Mouse (Mus musculus) embryonic facial prominence, embryonic 14.5 days (tissue): ENCODE results near the gene Olfr1120. TPM values are rescaled to one million over a fixed set of nuclear protein-coding genes. Genes with fewer than 3 reads are reported as not detected.
"Not testable (repeated sequence)": the region's sequence is repeated elsewhere in the genome, so short reads cannot be mapped to it uniquely, and the experiment has no call there.

Experiments
- ATAC-seq: fragments of 200-750 bp; cut with Nextera tagmentation; 2 replicates; pipeline ENCODE4 v1.8.0; 2017; ENCODE audit warnings: low read depth, moderate number of reproducible peaks, moderate TSS enrichment
- DNase-seq: peaks from one replicate; pipeline ENCODE4 v3.0.0-alpha.2; 2015; ENCODE audit warnings: low spot score
- H3K27ac ChIP-seq: fragments of 300-500 bp; sonication (generic); replicated peaks from 2 replicates; pipeline ENCODE4 v1.5.1; 2014; ENCODE audit warnings: low read depth, mild to moderate bottlenecking, low read length, moderate library complexity
- H3K27me3 ChIP-seq: fragments of 300-500 bp; sonication (generic); replicated peaks from 2 replicates; pipeline ENCODE4 v1.6.1; 2014; ENCODE audit warnings: low read length; ENCODE audit not compliant: control insufficient read depth, insufficient read depth
- H3K36me3 ChIP-seq: fragments of 300-500 bp; sonication (generic); 2 replicates; pipeline ENCODE4 v1.6.1; 2014; ENCODE audit warnings: low read length, mixed read lengths; ENCODE audit not compliant: control insufficient read depth, insufficient read depth
- H3K4me1 ChIP-seq: fragments of 300-500 bp; sonication (generic); 2 replicates; pipeline ENCODE4 v1.6.1; 2014; ENCODE audit warnings: antibody characterized with exemption, low read length; ENCODE audit not compliant: control insufficient read depth, insufficient read depth
- H3K4me2 ChIP-seq: fragments of 300-500 bp; sonication (generic); 2 replicates; pipeline ENCODE4 v1.6.1; 2014; ENCODE audit warnings: low read depth, mild to moderate bottlenecking, low read length, moderate library complexity, mixed read lengths
- H3K4me3 ChIP-seq: fragments of 300-500 bp; sonication (generic); 2 replicates; pipeline ENCODE4 v1.5.1; 2014; ENCODE audit warnings: low read depth, mild to moderate bottlenecking, low read length
- H3K9ac ChIP-seq: fragments of 300-500 bp; sonication (generic); 2 replicates; pipeline ENCODE4 v1.6.1; 2014; ENCODE audit warnings: low read depth, mild to moderate bottlenecking, low read length, moderate library complexity, mixed read lengths
- H3K9me3 ChIP-seq: fragments of 300-500 bp; sonication (generic); 2 replicates; pipeline ENCODE4 v1.6.1; 2016; ENCODE audit warnings: low read length; ENCODE audit not compliant: control insufficient read depth
- WGBS: fragments of 180-500 bp; shearing (Covaris S2); extraction: QIAGEN DNeasy Blood & Tissue Kit; methylation state at CpG from one replicate; pipeline ENCODE4 v1.1.7; 2014; 5-methylcytosine and 5-hydroxymethylcytosine counted together
- polyA plus RNA-seq: library from polyadenylated mRNA; unstranded; fragments of >200 nt; fragmentation: Nextera tagmentation; extraction: Ambion mirVana; gene quantifications from 2 replicates; pipeline ENCODE4 v1.2.1, GENCODE M21; 2014

Gene Olfr1120
- polyA plus RNA-seq: not detected in 2 replicates

GRCm38 (mm10) chr2:87354515-87354914, at the start of gene Olfr1120:
Gene Olfr1120, plus strand, starts transcription at chr2:87354815.
- H3K27me3 ChIP-seq: no peaks in the 10 kb centered on the region
- no peak within 1 kb of the TSS for H3K27ac ChIP-seq
- H3K9me3 ChIP-seq: no peaks in the 10 kb centered on the region
- ATAC-seq: no peak
- no peak for DNase-seq
- WGBS: 43% methylated on average over 2 of the region's 2 CpGs
- H3K4me2 ChIP-seq: no peak within 1 kb of the TSS
- H3K9ac ChIP-seq: no peak within 1 kb of the TSS
- H3K36me3 ChIP-seq: no peaks in the 10 kb centered on the region
- no peak within 1 kb of the TSS for H3K4me3 ChIP-seq
- no peaks in the 10 kb centered on the region for H3K4me1 ChIP-seq

GRCm38 (mm10) chr2:87307281-87307680, 47.3 kb upstream of the Olfr1120 start, which contains the start of gene Olfr1118:
Gene Olfr1118, plus strand, starts transcription at chr2:87307581.
- Histone ChIP-seq H3K4me3 (no peak within 1 kb of the TSS), H3K9me3 (no peaks in the 10 kb centered on the region), H3K4me2 (no peak within 1 kb of the TSS), H3K36me3 (no peaks in the 10 kb centered on the region), H3K27me3 (no peaks in the 10 kb centered on the region), H3K27ac (no peak within 1 kb of the TSS), H3K4me1 (no peaks in the 10 kb centered on the region), H3K9ac (no peak within 1 kb of the TSS)
- no peak for DNase-seq
- ATAC-seq: no peak
- WGBS: 71% methylated on average over 1 of the region's 1 CpGs

- H3K27ac ChIP-seq, H3K4me2 ChIP-seq, H3K27me3 ChIP-seq, H3K36me3 ChIP-seq, ATAC-seq, H3K4me1 ChIP-seq, H3K4me3 ChIP-seq, H3K9me3 ChIP-seq, DNase-seq, H3K9ac ChIP-seq: not testable (repeated sequence)
- WGBS: 94% methylated on average over 2 of the region's 2 CpGs
Observed at GRCm38 (mm10) chr2:87360121-87360520, 5.5 kb downstream of the Olfr1120 start.

- Histone ChIP-seq H3K4me3 (no peak within 1 kb of the TSS), H3K27ac (no peak within 1 kb of the TSS), H3K27me3 (no peaks in the 10 kb centered on the region), H3K36me3 (no peaks in the 10 kb centered on the region), H3K9me3 (no peaks in the 10 kb centered on the region), H3K9ac (no peak within 1 kb of the TSS), H3K4me1 (no peaks in the 10 kb centered on the region), H3K4me2 (no peak within 1 kb of the TSS)
- WGBS: 35% methylated on average over 1 of the region's 1 CpGs
- DNase-seq (no peak), ATAC-seq (no peak)
Observed at GRCm38 (mm10) chr2:87369595-87369994, 15.0 kb downstream of the Olfr1120 start, which contains the start of gene Olfr1121. Gene Olfr1121, plus strand, starts transcription at chr2:87369895.

- Histone ChIP-seq H3K9ac (no peak overlapping the region), H3K4me1 (no peaks in the 10 kb centered on the region), H3K27ac (no peak overlapping the region), H3K9me3 (no peaks in the 10 kb centered on the region), H3K4me2 (no peak overlapping the region), H3K27me3 (no peaks in the 10 kb centered on the region), H3K4me3 (no peak overlapping the region), H3K36me3 (no peaks in the 10 kb centered on the region)
- WGBS: 88% methylated on average over 4 of the region's 4 CpGs
- DNase-seq (no peak), ATAC-seq (no peak)
Observed at GRCm38 (mm10) chr2:87371726-87372125, 17.1 kb downstream of the Olfr1120 start.

GRCm38 (mm10) chr2:87383935-87384334, 29.3 kb downstream of the Olfr1120 start:
- DNase-seq (no peak), ATAC-seq (no peak)
- no peaks in the 10 kb centered on the region for H3K27me3 ChIP-seq
- H3K4me2 ChIP-seq: no peak overlapping the region
- no peaks in the 10 kb centered on the region for H3K36me3 ChIP-seq
- H3K4me3 ChIP-seq: no peak overlapping the region
- no peak overlapping the region for H3K27ac ChIP-seq
- H3K9me3 ChIP-seq: no peaks in the 10 kb centered on the region
- no peaks in the 10 kb centered on the region for H3K4me1 ChIP-seq
- no peak overlapping the region for H3K9ac ChIP-seq
- 77% methylated on average over 2 of the region's 2 CpGs for WGBS

- Histone ChIP-seq H3K9ac (no peak within 1 kb of the TSS), H3K9me3 (no peaks in the 10 kb centered on the region), H3K36me3 (no peaks in the 10 kb centered on the region), H3K4me2 (no peak within 1 kb of the TSS), H3K27ac (no peak within 1 kb of the TSS), H3K27me3 (no peaks in the 10 kb centered on the region), H3K4me3 (no peak within 1 kb of the TSS), H3K4me1 (no peaks in the 10 kb centered on the region)
- 77% methylated on average over 2 of the region's 2 CpGs for WGBS
- DNase-seq (no peak), ATAC-seq (no peak)
Observed at GRCm38 (mm10) chr2:87385549-87385948, 30.9 kb downstream of the Olfr1120 start, which contains the start of gene Olfr1122. Gene Olfr1122, plus strand, starts transcription at chr2:87385849.

- H3K4me1 ChIP-seq: not testable (repeated sequence)
- WGBS: 92% methylated on average over 5 of the region's 5 CpGs
Observed at GRCm38 (mm10) chr2:87393605-87394004, 39.0 kb downstream of the Olfr1120 start.

GRCm38 (mm10) chr2:87394686-87395085, 40.1 kb downstream of the Olfr1120 start:
- not testable (repeated sequence) for DNase-seq, H3K36me3 ChIP-seq, H3K27me3 ChIP-seq, H3K9me3 ChIP-seq, H3K9ac ChIP-seq, H3K4me3 ChIP-seq, H3K27ac ChIP-seq, H3K4me1 ChIP-seq, H3K4me2 ChIP-seq, ATAC-seq
- WGBS: 75% methylated on average over 7 of the region's 7 CpGs

More at GRCm38 (mm10) chr2:87393605-87394004, 39.0 kb downstream of the Olfr1120 start:
- not testable (repeated sequence) for H3K9ac ChIP-seq, H3K4me3 ChIP-seq, ATAC-seq, H3K9me3 ChIP-seq, H3K27me3 ChIP-seq, DNase-seq, H3K27ac ChIP-seq, H3K4me2 ChIP-seq, H3K36me3 ChIP-seq
